Mouse (Mus musculus) cerebellum, adult 2 months (tissue): ENCODE measurements around the gene Sh3pxd2a.

Experiments
- CTCF ChIP-seq: fragments of 200-500 bp; IDR thresholded peaks from 2 replicates; pipeline ENCODE4 v1.5.1; 2011; ENCODE audit warnings: low read depth, mild to moderate bottlenecking, control low read depth, low read length, moderate library complexity, borderline replicate concordance; ENCODE audit not compliant: insufficient read depth
- POLR2A ChIP-seq: fragments of 200-500 bp; IDR thresholded peaks from 2 replicates; pipeline ENCODE4 v1.6.1; 2011; ENCODE audit warnings: low read length, control low read depth, borderline replicate concordance; ENCODE audit not compliant: insufficient read depth

DNA sequence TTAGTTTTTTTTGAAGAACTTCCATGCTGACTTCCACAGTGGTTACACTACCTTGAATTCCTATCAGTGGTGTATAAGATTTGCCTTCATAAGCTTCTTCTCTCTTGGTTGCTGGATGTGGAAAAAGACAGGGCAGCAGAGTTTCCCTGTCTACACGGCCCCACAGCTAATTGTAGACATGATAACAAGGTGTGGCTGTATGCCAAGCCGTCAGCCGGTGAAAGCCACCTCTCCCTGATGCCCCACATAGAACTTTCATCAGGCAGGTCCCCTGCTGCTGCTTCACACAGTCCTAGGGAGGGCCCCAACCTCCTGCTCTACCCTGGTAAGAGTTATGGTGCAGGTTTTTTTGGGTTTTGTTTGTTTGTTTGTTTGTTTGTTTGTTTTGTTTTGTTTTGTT lies 4.5 kb upstream of the Sh3pxd2a start:
- TF ChIP-seq CTCF (no peak), POLR2A (no peak)
